Mouse (Mus musculus) MEL-GATA-1-ER (cell line): ENCODE data around the gene Pes1.

Source experiments
- DNase-seq: peaks from one replicate; pipeline ENCODE4 v3.0.0-alpha.2; 2012; ENCODE audit warnings: low read depth; ENCODE audit errors: extremely low read depth

Pes1 gene

GRCm38 (mm10) chr11:3963155-3963554 lies 620 bp upstream of the Pes1 start:
- no peak for DNase-seq

- DNase-seq: peak; percentile 86
Observed at GRCm38 (mm10) chr11:3964416-3965172, 819 bp downstream of the Pes1 start.

- DNase-seq: no peak
Observed at GRCm38 (mm10) chr11:3969837-3970236, 6.1 kb downstream of the Pes1 start.

- no peak for DNase-seq
Observed at GRCm38 (mm10) chr11:3970361-3970760, 6.6 kb downstream of the Pes1 start.

GRCm38 (mm10) chr11:3973081-3973480 lies 9.3 kb downstream of the Pes1 start:
- DNase-seq: no peak

- no peak for DNase-seq
Observed at GRCm38 (mm10) chr11:3974311-3974710, 10.5 kb downstream of the Pes1 start.

- no peak for DNase-seq
Observed at GRCm38 (mm10) chr11:3976678-3977077, 12.9 kb downstream of the Pes1 start, which contains the start of gene 4930556J24Rik. 4930556J24Rik (minus strand) TSS chr11:3976778.

GRCm38 (mm10) chr11:3978421-3978820 lies 14.6 kb downstream of the Pes1 start:
- DNase-seq: no peak

- no peak for DNase-seq
Observed at GRCm38 (mm10) chr11:3981536-3981935, 17.8 kb downstream of the Pes1 start.

GRCm38 (mm10) chr11:3982275-3983209 lies 18.8 kb downstream of the Pes1 start:
- DNase-seq: no peak

GRCm38 (mm10) chr11:3983291-3983862 lies 19.6 kb downstream of the Pes1 start, which contains the start of gene Gal3st1:
Gal3st1 (plus strand) TSS chr11:3983636.
- DNase-seq: no peak

- DNase-seq: no peak
Observed at GRCm38 (mm10) chr11:3983863-3984745, 20.3 kb downstream of the Pes1 start.

- no peak for DNase-seq
Observed at GRCm38 (mm10) chr11:3989748-3990147, 26.0 kb downstream of the Pes1 start.

- DNase-seq: no peak
Observed at GRCm38 (mm10) chr11:3993132-3993531, 29.4 kb downstream of the Pes1 start.

- no peak for DNase-seq
Observed at GRCm38 (mm10) chr11:3993914-3994313, 30.1 kb downstream of the Pes1 start.

- DNase-seq: no peak
Observed at GRCm38 (mm10) chr11:3995511-3995910, 31.7 kb downstream of the Pes1 start.

- DNase-seq: no peak
Observed at GRCm38 (mm10) chr11:3996840-3997239, 33.1 kb downstream of the Pes1 start.

- no peak for DNase-seq
Observed at GRCm38 (mm10) chr11:3997978-3998720, 34.4 kb downstream of the Pes1 start.

- DNase-seq: no peak
Observed at GRCm38 (mm10) chr11:3999547-3999946, 35.8 kb downstream of the Pes1 start.

- DNase-seq: peak; percentile 26
Observed at GRCm38 (mm10) chr11:4001603-4002002, 37.8 kb downstream of the Pes1 start.
